Mouse (Mus musculus) testis, adult 2 months (tissue): ENCODE data around the gene Rasgef1b.

Experiments used
- CTCF ChIP-seq: fragments of 200-500 bp; IDR thresholded peaks from 2 replicates; pipeline ENCODE4 v1.5.1; 2012; ENCODE audit warnings: low read depth, mild to moderate bottlenecking, inconsistent platforms, low read length, moderate library complexity; ENCODE audit not compliant: control insufficient read depth, insufficient read depth, insufficient replicate concordance
- POLR2A ChIP-seq: fragments of 200-500 bp; IDR thresholded peaks from 2 replicates; pipeline ENCODE4 v1.6.1; 2012; ENCODE audit warnings: low read depth, mild to moderate bottlenecking, inconsistent platforms, low read length, moderate library complexity; ENCODE audit not compliant: control insufficient read depth

- TF ChIP-seq CTCF: no peak
- TF ChIP-seq POLR2A: no peak
Measured at GRCm38 (mm10) chr5:99559814-99560213, 169.1 kb downstream of the Rasgef1b start.
